21 mouse cellular contexts compared by ENCODE assay signal in genomic region chr3:77831760-77832159, GRCm38 (mm10).
DNase-seq lines count a peak whose midpoint lies in the region; ATAC-seq and TF ChIP-seq lines count a peak whose summit lies in the region.
"Had no signal": no experiment of that assay in that cellular context is flagged by ENCODE, and none has a peak within 500 bp of the region (broad histone marks: within the 10 kb centered on the region; RNA-seq: fewer than 3 reads in every experiment).

No protein-coding gene starts in this region.

- peaks cover 16% of the 10 kb centered on the region for H3K4me1 ChIP-seq in forebrain, embryonic 14.5 days (ENCODE audit: control insufficient read depth, insufficient read depth, low read length)
- peaks cover 10% of the 10 kb centered on the region for H3K4me1 ChIP-seq in forebrain, embryonic 16.5 days (replicated peaks; ENCODE audit: control insufficient read depth, insufficient read depth, low read length)
- H3K4me1 ChIP-seq in kidney, adult 2 months (ENCODE audit: control insufficient read depth, insufficient read depth, low read length): no peaks in the 10 kb centered on the region
- no peaks in the 10 kb centered on the region for H3K4me1 ChIP-seq in liver, embryonic 14.5 days (replicated peaks; ENCODE audit: control insufficient read depth in 2 of 2, insufficient read depth in 2 of 2, low read length in 1 of 2)
- H3K4me1 ChIP-seq in liver, embryonic 11.5 days (replicated peaks; ENCODE audit: control insufficient read depth, insufficient read depth, low read length): no peaks in the 10 kb centered on the region
- H3K4me1 ChIP-seq in liver, postnatal 0 days (ENCODE audit: insufficient read depth): no peaks in the 10 kb centered on the region
- H3K4me1 ChIP-seq: embryonic facial prominence, embryonic 13.5 days; heart, embryonic 13.5 days; hindbrain, embryonic 15.5 days had no signal

- peak; percentile 12 for DNase-seq in forebrain, embryonic 14.5 days (ENCODE audit: low spot score)
- DNase-seq in kidney, adult 2 months: peak; percentile 41
- no peak for DNase-seq in kidney, adult 11 months
- DNase-seq in liver, embryonic 14.5 days (ENCODE audit: low read depth in 3 of 3, low spot score in 3 of 3): peak; percentile 3 to 24 (median 20)
- DNase-seq in liver, embryonic 11.5 days (ENCODE audit: low spot score): no peak
- no peak for DNase-seq in liver, postnatal 0 days
- DNase-seq in cerebellum, adult 11 months: no peak
- DNase-seq: adrenal gland, adult 8-10 months; adrenal gland, postnatal 36 days; B cell, adult 2 months; cerebellum, adult 11-12 months; cerebellum, postnatal 36 days; gastrocnemius, adult 2 months; gastrocnemius, postnatal 25 days; heart, postnatal 36 days had no signal

- no peak overlapping the region for H3K4me3 ChIP-seq in forebrain, embryonic 14.5 days (ENCODE audit: low read depth, low read length)
- no peak overlapping the region for H3K4me3 ChIP-seq in forebrain, embryonic 16.5 days (replicated peaks; ENCODE audit: low read length)
- H3K4me3 ChIP-seq in kidney, adult 2 months (ENCODE audit: insufficient read depth, low read depth, low read length): no peak overlapping the region
- H3K4me3 ChIP-seq in liver, embryonic 14.5 days (ENCODE audit: insufficient read depth in 1 of 2, low read depth in 2 of 2, low read length in 2 of 2): no peak overlapping the region
- no peak overlapping the region for H3K4me3 ChIP-seq in liver, embryonic 11.5 days (ENCODE audit: low read depth, low read length)
- H3K4me3 ChIP-seq in liver, postnatal 0 days (ENCODE audit: low read depth, low read length): no peak overlapping the region
- H3K4me3 ChIP-seq: embryonic facial prominence, embryonic 13.5 days; gastrocnemius, adult 2 months; heart, embryonic 13.5 days; hindbrain, embryonic 15.5 days had no signal

- H3K36me3 ChIP-seq in forebrain, embryonic 14.5 days (ENCODE audit: control insufficient read depth, insufficient read depth, low read length): no peaks in the 10 kb centered on the region
- no peaks in the 10 kb centered on the region for H3K36me3 ChIP-seq in forebrain, embryonic 16.5 days (ENCODE audit: control insufficient read depth, insufficient read depth)
- no peaks in the 10 kb centered on the region for H3K36me3 ChIP-seq in kidney, adult 2 months (ENCODE audit: control insufficient read depth, insufficient read depth, low read length)
- H3K36me3 ChIP-seq in liver, embryonic 14.5 days (replicated peaks; ENCODE audit: control insufficient read depth, insufficient read depth, low read depth): no peaks in the 10 kb centered on the region
- H3K36me3 ChIP-seq in liver, embryonic 11.5 days (ENCODE audit: control insufficient read depth, insufficient read depth, low read length): no peaks in the 10 kb centered on the region
- H3K36me3 ChIP-seq in liver, postnatal 0 days (replicated peaks; ENCODE audit: insufficient read depth, low read length): no peaks in the 10 kb centered on the region
- H3K36me3 ChIP-seq: embryonic facial prominence, embryonic 13.5 days; G1E; heart, embryonic 13.5 days; hindbrain, embryonic 15.5 days had no signal

- H3K27ac ChIP-seq in forebrain, embryonic 14.5 days (ENCODE audit: low read depth, low read length): no peak overlapping the region
- no peak overlapping the region for H3K27ac ChIP-seq in forebrain, embryonic 16.5 days (ENCODE audit: low read length)
- H3K27ac ChIP-seq in kidney, adult 2 months (ENCODE audit: insufficient read depth, low read depth, low read length): no peak overlapping the region
- H3K27ac ChIP-seq in liver, embryonic 14.5 days: no peak overlapping the region
- no peak overlapping the region for H3K27ac ChIP-seq in liver, embryonic 11.5 days (ENCODE audit: low read depth, low read length)
- peak overlapping the region; percentile 45 for H3K27ac ChIP-seq in liver, postnatal 0 days (ENCODE audit: low read depth)
- H3K27ac ChIP-seq: embryonic facial prominence, embryonic 13.5 days; gastrocnemius, adult 2 months; heart, embryonic 13.5 days; hindbrain, embryonic 15.5 days had no signal

- no peak overlapping the region for H3K9ac ChIP-seq in forebrain, embryonic 14.5 days (ENCODE audit: low read length)
- H3K9ac ChIP-seq in forebrain, embryonic 16.5 days (replicated peaks; ENCODE audit: low read depth, low read length): no peak overlapping the region
- no peak overlapping the region for H3K9ac ChIP-seq in liver, embryonic 14.5 days (replicated peaks)
- no peak overlapping the region for H3K9ac ChIP-seq in liver, embryonic 11.5 days (ENCODE audit: low read depth, low read length)
- H3K9ac ChIP-seq in liver, postnatal 0 days (replicated peaks): no peak overlapping the region
- H3K9ac ChIP-seq: embryonic facial prominence, embryonic 13.5 days; heart, embryonic 13.5 days; hindbrain, embryonic 15.5 days had no signal

- no peak overlapping the region for H3K4me2 ChIP-seq in forebrain, embryonic 14.5 days (ENCODE audit: low read length)
- H3K4me2 ChIP-seq in forebrain, embryonic 16.5 days (ENCODE audit: low read length): no peak overlapping the region
- H3K4me2 ChIP-seq in liver, embryonic 14.5 days (ENCODE audit: low read depth): no peak overlapping the region
- H3K4me2 ChIP-seq in liver, embryonic 11.5 days: no peak overlapping the region
- H3K4me2 ChIP-seq in liver, postnatal 0 days (ENCODE audit: low read depth, low read length): no peak overlapping the region
- H3K4me2 ChIP-seq: embryonic facial prominence, embryonic 13.5 days; heart, embryonic 13.5 days; hindbrain, embryonic 15.5 days had no signal

- no peak for TF ChIP-seq POLR2A in kidney, adult 2 months (IDR thresholded peaks at IDR 0.05; ENCODE audit: low read depth, low read length)

- no peak for TF ChIP-seq EP300 in liver, embryonic 14.5 days (IDR thresholded peaks at IDR 0.05; ENCODE audit: low read depth)
- TF ChIP-seq EP300 in liver, postnatal 0 days (IDR thresholded peaks at IDR 0.05; ENCODE audit: low read depth): no peak

- TF ChIP-seq CTCF in kidney, adult 2 months (conservative IDR thresholded peaks at IDR 0.05; ENCODE audit: insufficient read depth, insufficient read length, low read depth, low read length): no peak
- TF ChIP-seq CTCF in liver, embryonic 14.5 days (IDR thresholded peaks at IDR 0.05; ENCODE audit: low read depth): no peak
- no peak for TF ChIP-seq CTCF in liver, postnatal 0 days (IDR thresholded peaks at IDR 0.05; ENCODE audit: low read depth)

- ATAC-seq in forebrain, embryonic 14.5 days: no peak; the same call in 1 of the 2 replicates
- ATAC-seq in forebrain, embryonic 16.5 days: no peak
- peak; percentile 51; the same call in 1 of the 2 replicates for ATAC-seq in liver, embryonic 14.5 days (ENCODE audit: insufficient read depth)
- ATAC-seq in liver, embryonic 11.5 days (replicated peaks; ENCODE audit: low FRiP score): no peak; the same call in 1 of the 2 replicates
- ATAC-seq in liver, postnatal 0 days: peak; percentile 84
- ATAC-seq: CD4-positive, CD25-positive, alpha-beta regulatory T cell, adult 4 months had no signal

- WGBS in forebrain, embryonic 14.5 days: 60% methylated on average over 2 of the region's 2 CpGs
- WGBS in forebrain, embryonic 16.5 days: 52% methylated on average over 2 of the region's 2 CpGs
- 57% methylated on average over 2 of the region's 2 CpGs for WGBS in kidney, adult 2 months
- 60% methylated on average over 2 of the region's 2 CpGs for WGBS in liver, embryonic 14.5 days (ENCODE audit: insufficient replicate concordance)
- 74% methylated on average over 2 of the region's 2 CpGs for WGBS in liver, embryonic 11.5 days
- whole genome bisulfite sequencing in liver, postnatal 0 days (ENCODE audit: insufficient replicate concordance): 55% methylated on average over 2 of the region's 2 CpGs

- H3K9me3 ChIP-seq in forebrain, embryonic 14.5 days (replicated peaks; ENCODE audit: control insufficient read depth, low read length): no peaks in the 10 kb centered on the region
- no peaks in the 10 kb centered on the region for H3K9me3 ChIP-seq in forebrain, embryonic 16.5 days (ENCODE audit: control insufficient read depth, low read length)
- H3K9me3 ChIP-seq in liver, embryonic 14.5 days (ENCODE audit: control insufficient read depth, low read length): no peaks in the 10 kb centered on the region
- no peaks in the 10 kb centered on the region for H3K9me3 ChIP-seq in liver, embryonic 11.5 days (ENCODE audit: control insufficient read depth, low read length)
- H3K9me3 ChIP-seq in liver, postnatal 0 days (ENCODE audit: low read length): no peaks in the 10 kb centered on the region
- H3K9me3 ChIP-seq: embryonic facial prominence, embryonic 13.5 days; G1E; heart, embryonic 13.5 days; hindbrain, embryonic 15.5 days had no signal

- H3K27me3 ChIP-seq in forebrain, embryonic 14.5 days (replicated peaks; ENCODE audit: control insufficient read depth, insufficient read depth, low read length): no peaks in the 10 kb centered on the region
- no peaks in the 10 kb centered on the region for H3K27me3 ChIP-seq in forebrain, embryonic 16.5 days (replicated peaks; ENCODE audit: control insufficient read depth, insufficient read depth, low read length)
- no peaks in the 10 kb centered on the region for H3K27me3 ChIP-seq in kidney, adult 2 months (replicated peaks; ENCODE audit: control insufficient read depth, insufficient read depth, low read length)
- H3K27me3 ChIP-seq in liver, embryonic 14.5 days (ENCODE audit: control insufficient read depth, insufficient read depth, low read length): no peaks in the 10 kb centered on the region
- H3K27me3 ChIP-seq in liver, embryonic 11.5 days (replicated peaks; ENCODE audit: control insufficient read depth, insufficient read depth, low read length): no peaks in the 10 kb centered on the region
- H3K27me3 ChIP-seq in liver, postnatal 0 days (ENCODE audit: insufficient read depth, low read length): no peaks in the 10 kb centered on the region
- H3K27me3 ChIP-seq: embryonic facial prominence, embryonic 13.5 days; heart, embryonic 13.5 days; hindbrain, embryonic 15.5 days had no signal

Comparison
In these comparisons a context has a peak if more than half of its experiments do, and no peak if none do; other contexts are left out.
1. ATAC-seq: peak in liver, embryonic 14.5 days (single experiment) and liver, postnatal 0 days (single experiment); none in forebrain, embryonic 14.5 days (single experiment), forebrain, embryonic 16.5 days (single experiment) and liver, embryonic 11.5 days (single experiment).
2. DNase-seq: peak in forebrain, embryonic 14.5 days (single experiment), kidney, adult 2 months (single experiment) and liver, embryonic 14.5 days (3 of 3); none in kidney, adult 11 months (single experiment), liver, embryonic 11.5 days (single experiment), liver, postnatal 0 days (single experiment) and cerebellum, adult 11 months (single experiment).